Mouse (Mus musculus): Measurements from ENCODE around the gene Alb. TPM values are rescaled to one million over a fixed set of nuclear protein-coding genes. Genes with fewer than 3 reads are reported as not detected.

Gene Alb
- polyA plus RNA-seq, 1 experiment from 2014 or later: not detected

Other genes starting within 250 kb of the Alb start
- 36.8 and 41.8 TPM in 2 replicates for gene Cox18, start 236.9 kb upstream of the Alb start, polyA plus RNA-seq (2015; fragmentation: Nextera tagmentation; extraction: Ambion mirVana)
- 28.4 and 33.1 TPM in 2 replicates for gene Ankrd17, start 94.3 kb upstream of the Alb start, polyA plus RNA-seq (2015; fragmentation: Nextera tagmentation; extraction: Ambion mirVana)
- gene Gm9958, start 93.7 kb upstream of the Alb start, polyA plus RNA-seq (2015; fragmentation: Nextera tagmentation; extraction: Ambion mirVana): 4.8 and 5.4 TPM in 2 replicates
- gene Afp, start 29.8 kb downstream of the Alb start, polyA plus RNA-seq (2015; fragmentation: Nextera tagmentation; extraction: Ambion mirVana): 0.24 TPM in 1 of 2 replicates, not detected in the other
- not detected in 2 replicates for gene Afm, start 58.0 kb downstream of the Alb start, polyA plus RNA-seq (2015; fragmentation: Nextera tagmentation; extraction: Ambion mirVana)
- 0.15 TPM in 1 of 2 replicates, not detected in the other for gene 5830473C10Rik, start 100.2 kb downstream of the Alb start, polyA plus RNA-seq (2015; fragmentation: Nextera tagmentation; extraction: Ambion mirVana)
- gene Rassf6, start 179.8 kb downstream of the Alb start, polyA plus RNA-seq (2015; fragmentation: Nextera tagmentation; extraction: Ambion mirVana): 2.2 and 2.5 TPM in 2 replicates